Mouse (Mus musculus) cerebellum, adult 18-20 months (tissue): ENCODE results near the gene Slc35f4.

Experiments used
- DNase-seq, 2 experiments: peaks; one replicate each; pipeline ENCODE4 v3.0.0; 2021

The Slc35f4 gene

GRCm38 (mm10) chr14:49525931-49526291 lies at the start of gene Slc35f4:
Gene Slc35f4, minus strand, starts transcription at chr14:49526046.
- no peak for DNase-seq

- DNase-seq, result no peak
These were observed 42.5 kb upstream of the Slc35f4 start for GRCm38 (mm10) chr14:49568369-49568768.

GRCm38 (mm10) chr14:49560706-49561105 lies 34.9 kb upstream of the Slc35f4 start:
- peak; percentile 13 for DNase-seq

- peak; percentile 36 to 37 for DNase-seq
These were observed 14.3 kb upstream of the Slc35f4 start for GRCm38 (mm10) chr14:49540104-49540503.

GRCm38 (mm10) chr14:49525176-49525930 lies 493 bp downstream of the Slc35f4 start:
- peak; percentile 24 to 38 for DNase-seq

- no peak for DNase-seq
These were observed 1.2 kb downstream of the Slc35f4 start for GRCm38 (mm10) chr14:49524665-49525064.

GRCm38 (mm10) chr14:49515096-49515665 lies 10.7 kb downstream of the Slc35f4 start:
- no peak for DNase-seq

DNA sequence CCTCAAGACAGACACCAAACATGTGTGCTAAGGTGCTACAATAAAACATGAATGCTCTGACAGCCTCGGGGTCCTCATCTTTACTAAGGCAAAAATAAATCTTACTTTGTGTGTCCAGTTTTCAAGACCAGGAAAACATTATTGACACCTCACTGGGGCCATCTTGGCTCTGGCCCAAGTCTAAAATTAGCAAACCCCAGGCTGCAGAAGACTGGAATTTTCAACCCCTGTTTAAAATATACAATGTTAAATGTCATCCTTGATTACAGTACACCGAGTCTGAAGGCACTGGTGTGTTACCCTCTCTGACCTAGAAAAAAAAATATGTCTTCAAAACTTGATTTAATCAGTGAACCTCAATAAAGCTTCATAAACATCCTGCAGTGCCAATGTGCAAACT lies 11.7 kb downstream of the Slc35f4 start:
- DNase-seq, result no peak

DNA sequence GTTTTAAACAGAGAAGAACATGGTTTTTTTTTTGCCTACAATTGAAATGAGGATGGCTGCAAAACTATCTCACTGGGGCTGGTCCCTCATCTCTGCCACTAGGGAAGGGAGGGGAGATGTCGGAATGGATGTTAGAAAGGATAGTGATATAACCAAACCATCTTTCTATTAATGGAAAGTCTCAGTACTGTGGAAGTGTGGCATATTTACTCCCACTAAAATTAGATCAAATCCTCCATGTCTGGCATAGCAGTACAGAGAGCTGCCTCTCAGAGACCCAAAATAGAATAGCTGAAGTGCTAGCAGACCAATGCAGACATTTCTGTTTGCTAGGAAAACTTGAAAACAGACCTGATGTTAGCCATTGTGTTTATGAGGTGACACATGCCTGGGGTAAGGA lies 30.7 kb downstream of the Slc35f4 start:
- no peak for DNase-seq

- DNase-seq, result peak; percentile 67 to 79
These were observed 32.1 kb downstream of the Slc35f4 start for GRCm38 (mm10) chr14:49493793-49494192.

DNA sequence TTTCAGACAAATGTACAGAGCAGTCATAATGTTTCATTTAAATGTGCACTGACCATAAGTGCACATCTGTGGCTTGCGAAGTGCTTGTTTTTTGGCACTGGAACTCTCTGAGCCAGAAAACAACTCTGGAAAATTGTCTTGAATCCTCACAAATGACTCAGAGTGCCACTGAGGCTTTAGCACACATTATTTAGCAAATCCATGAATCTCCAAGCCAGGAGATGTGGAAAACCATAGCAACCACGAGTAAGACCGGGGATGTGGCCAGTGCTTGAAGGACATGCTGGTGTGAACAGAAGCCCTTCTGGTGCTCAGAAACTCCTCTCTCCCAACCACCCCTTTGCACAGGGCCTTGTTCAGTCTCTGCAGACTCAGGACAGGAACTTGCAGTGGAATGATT lies 33.3 kb downstream of the Slc35f4 start:
- no peak for DNase-seq

- no peak for DNase-seq
These were observed 49.2 kb downstream of the Slc35f4 start for GRCm38 (mm10) chr14:49476602-49477001.

DNA sequence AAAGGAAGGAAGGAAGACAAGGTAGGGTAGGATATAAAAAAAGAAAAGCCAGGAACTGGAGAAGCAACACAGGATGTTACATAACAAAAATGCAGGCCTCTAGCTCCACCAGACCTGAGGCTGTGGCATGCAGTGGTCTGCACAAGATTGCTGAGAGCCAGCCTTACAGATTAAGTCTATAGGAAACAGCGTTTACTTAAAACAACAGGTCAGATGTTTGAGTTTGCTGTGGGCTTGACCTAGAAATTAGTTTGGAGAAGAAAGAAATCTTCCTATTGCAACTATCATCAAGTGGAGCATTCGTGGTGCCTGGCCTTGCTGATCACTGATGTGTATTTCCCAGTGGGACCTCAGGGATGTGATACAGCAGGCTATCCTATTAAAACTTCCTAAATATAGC lies 64.1 kb downstream of the Slc35f4 start:
- no peak for DNase-seq

GRCm38 (mm10) chr14:49460799-49461198 lies 65.0 kb downstream of the Slc35f4 start:
- DNase-seq, result no peak

DNA sequence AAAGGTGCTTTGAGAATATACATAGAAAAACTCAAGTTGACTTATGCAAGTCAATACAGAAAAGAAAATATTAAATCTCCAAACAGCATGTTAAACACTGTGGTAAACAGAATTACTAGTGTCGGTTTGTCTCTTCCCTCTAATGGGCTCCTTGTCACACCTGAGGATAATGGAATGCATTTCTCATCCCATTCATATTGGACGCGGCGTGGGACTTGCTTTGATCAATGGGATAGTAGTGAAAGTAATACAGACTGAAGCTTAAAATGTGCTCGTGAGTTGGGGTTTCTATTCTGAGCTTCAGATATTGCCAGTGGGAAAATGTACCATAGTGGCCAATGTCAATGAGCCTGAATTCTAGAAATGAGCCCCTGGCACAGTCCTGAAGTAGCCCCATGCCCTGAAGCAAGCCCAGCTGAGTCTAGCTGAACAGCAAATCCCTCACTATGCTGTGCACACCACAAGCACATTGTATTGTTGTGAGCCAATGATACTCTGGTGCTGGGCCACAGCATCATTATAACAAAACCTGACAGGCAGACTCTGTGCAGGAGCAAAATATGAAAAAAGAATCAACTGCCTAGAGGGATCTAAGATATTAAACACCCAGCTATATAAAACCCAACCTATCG lies 71.4 kb downstream of the Slc35f4 start:
- no peak for DNase-seq

DNA sequence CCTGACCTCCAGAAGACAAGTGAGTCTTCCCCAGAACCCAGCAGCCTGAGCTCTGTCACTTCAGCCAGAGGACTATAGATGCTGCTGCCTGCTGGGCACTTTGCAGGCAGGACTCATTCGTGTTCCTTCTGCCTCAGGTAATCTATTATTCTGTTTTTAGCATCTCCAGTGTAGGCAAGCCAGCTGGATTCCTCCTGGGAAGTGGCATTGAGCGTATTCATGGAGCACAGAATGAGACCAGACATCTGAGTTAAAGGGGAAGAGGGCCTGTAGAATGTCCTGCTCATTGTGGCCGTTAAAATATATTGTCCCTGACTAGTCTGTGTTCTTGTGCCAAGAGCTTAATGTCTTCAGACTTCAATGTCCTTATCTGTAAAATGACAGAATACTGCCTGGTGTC lies 72.1 kb downstream of the Slc35f4 start:
- DNase-seq, result no peak

DNA sequence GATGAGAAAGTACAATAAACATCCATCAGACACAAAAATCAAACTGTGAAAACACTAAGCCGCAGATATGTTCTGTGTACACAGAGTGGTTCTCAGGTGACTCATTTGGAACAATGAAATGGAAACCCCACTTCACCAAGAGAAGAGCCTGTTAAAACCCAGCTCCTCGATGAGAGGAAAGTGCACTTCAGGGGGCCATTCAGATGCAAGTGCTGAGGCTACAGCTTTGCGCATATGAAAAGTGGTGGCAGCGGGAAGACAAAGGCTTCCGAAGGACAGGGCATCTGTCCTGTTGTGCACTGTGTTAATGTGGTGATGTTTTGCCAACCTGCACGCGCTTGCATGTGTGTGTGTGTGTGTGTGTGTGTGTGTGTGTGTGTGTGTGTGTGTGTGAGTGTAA lies 78.2 kb downstream of the Slc35f4 start:
- no peak for DNase-seq

GRCm38 (mm10) chr14:49446461-49446860 lies 79.4 kb downstream of the Slc35f4 start:
- DNase-seq, result no peak

DNA sequence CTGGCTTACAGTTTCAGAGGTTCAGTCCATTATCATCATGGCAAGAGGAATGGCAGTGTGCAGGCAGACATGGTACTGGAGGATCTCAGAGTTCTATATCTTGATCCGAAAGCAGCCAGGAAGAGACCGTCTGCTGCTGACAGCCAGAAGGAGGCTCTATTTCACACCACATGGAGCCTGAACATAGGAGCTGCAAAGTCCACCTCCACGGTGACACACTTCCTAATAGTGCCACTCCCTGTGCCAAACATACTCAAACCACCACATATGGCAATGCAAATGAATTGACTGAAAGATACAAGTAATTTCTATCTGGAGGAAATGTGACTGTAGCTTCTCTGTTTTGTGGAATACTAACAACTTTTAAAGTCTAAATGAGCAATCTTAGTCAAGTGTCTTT lies 89.0 kb downstream of the Slc35f4 start:
- no peak for DNase-seq

DNA sequence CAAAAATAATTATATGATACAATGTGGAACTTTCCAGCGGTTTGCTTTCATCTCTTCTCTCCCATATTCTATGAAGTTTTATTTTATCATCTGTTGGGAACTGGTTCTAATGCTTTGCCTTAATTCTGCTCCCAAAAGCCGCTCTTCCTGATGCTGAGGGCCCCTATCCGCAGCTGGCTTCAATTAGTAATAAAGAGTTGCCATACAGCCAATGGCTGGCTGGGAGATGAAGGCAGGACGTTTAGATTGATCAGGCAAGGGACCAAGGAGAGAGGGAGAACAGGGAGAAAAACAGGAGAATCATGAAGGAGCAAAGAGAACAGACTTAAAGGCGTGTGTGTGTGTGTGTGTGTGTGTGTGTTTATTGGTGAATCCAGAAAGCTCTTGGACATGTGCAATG lies 94.0 kb downstream of the Slc35f4 start:
- DNase-seq, result no peak

GRCm38 (mm10) chr14:49392482-49392881 lies 133.4 kb downstream of the Slc35f4 start:
- DNase-seq, result peak in 1 of 2 experiments; percentile 4

GRCm38 (mm10) chr14:49362161-49362560 lies 163.7 kb downstream of the Slc35f4 start:
- no peak for DNase-seq

DNA sequence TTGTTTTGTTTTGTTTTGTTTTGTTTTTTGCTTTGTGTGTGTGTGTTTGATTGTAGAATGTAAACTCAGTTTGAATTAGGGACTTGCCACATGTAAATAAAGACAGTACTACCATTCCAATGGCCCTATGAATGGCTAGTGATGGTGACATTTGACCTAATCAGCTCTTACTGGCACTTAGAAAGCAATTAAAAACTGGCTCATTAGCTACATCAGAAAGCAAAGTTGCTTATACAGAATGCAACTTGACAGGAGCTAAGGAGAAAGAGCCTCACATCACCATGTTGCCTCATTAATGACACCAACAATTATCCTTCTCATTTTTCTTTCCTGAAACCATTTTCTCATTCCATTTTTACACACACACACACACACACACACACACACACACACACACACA lies 170.3 kb downstream of the Slc35f4 start:
- no peak for DNase-seq

DNA sequence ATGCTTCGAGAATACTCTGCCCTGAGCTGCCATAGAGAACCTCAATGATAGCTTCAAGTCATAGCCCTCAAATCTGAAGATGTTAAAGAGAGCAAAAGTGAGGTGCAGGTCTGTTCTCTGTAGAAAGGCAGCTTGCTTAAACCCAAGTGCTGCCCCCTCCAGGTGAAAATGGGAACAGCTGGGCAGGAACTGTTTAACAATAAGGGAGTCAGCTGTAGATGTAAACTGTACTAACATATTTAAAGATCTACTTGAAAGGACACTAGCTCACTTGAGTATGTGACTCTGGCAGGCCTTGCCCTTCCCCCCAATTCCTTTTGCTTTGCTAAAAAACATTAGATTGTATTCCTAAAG lies 177.0 kb downstream of the Slc35f4 start:
- DNase-seq, result peak; percentile 71 to 74
